Mouse (Mus musculus): ENCODE measurements around the gene Axl.
A peak's percentile ranks its signal among the peaks of the same experiment; 100 is the strongest.
"Not testable (repeated sequence)": the region's sequence is repeated elsewhere in the genome, so short reads cannot be mapped to it uniquely, and the experiment has no call there.

Axl gene

GRCm38 (mm10) chr7:25794775-25795174, 6.3 kb upstream of the Axl start:
- DNase-seq (ENCODE audit: low read depth, low spot score), result no peak

GRCm38 (mm10) chr7:25793679-25794078, 5.2 kb upstream of the Axl start:
- DNase-seq (ENCODE audit: low read depth, low spot score), result no peak

- DNase-seq (ENCODE audit: low read depth, low spot score), result not testable (repeated sequence)
Observed at GRCm38 (mm10) chr7:25792966-25793365, 4.5 kb upstream of the Axl start.

GRCm38 (mm10) chr7:25790615-25791014, 2.1 kb upstream of the Axl start:
- no peak for DNase-seq (ENCODE audit: low read depth, low spot score)

GRCm38 (mm10) chr7:25789129-25789440, 580 bp upstream of the Axl start:
- DNase-seq (ENCODE audit: low read depth, low spot score), result no peak

- no peak for DNase-seq (ENCODE audit: low read depth, low spot score)
Observed at GRCm38 (mm10) chr7:25787456-25788219, 867 bp downstream of the Axl start.

GRCm38 (mm10) chr7:25786974-25787373, 1.5 kb downstream of the Axl start:
- DNase-seq (ENCODE audit: low read depth, low spot score), result no peak

GRCm38 (mm10) chr7:25785752-25786151, 2.8 kb downstream of the Axl start:
- no peak for DNase-seq (ENCODE audit: low read depth, low spot score)

GRCm38 (mm10) chr7:25784808-25785207, 3.7 kb downstream of the Axl start:
- no peak for DNase-seq (ENCODE audit: low read depth, low spot score)

GRCm38 (mm10) chr7:25783746-25784145, 4.8 kb downstream of the Axl start:
- no peak for DNase-seq (ENCODE audit: low read depth, low spot score)

GRCm38 (mm10) chr7:25782744-25783143, 5.8 kb downstream of the Axl start:
- DNase-seq (ENCODE audit: low read depth, low spot score), result no peak

GRCm38 (mm10) chr7:25781937-25782610, 6.4 kb downstream of the Axl start:
- no peak for DNase-seq (ENCODE audit: low read depth, low spot score)

- DNase-seq (ENCODE audit: low read depth, low spot score), result peak; percentile 34
Observed at GRCm38 (mm10) chr7:25781321-25781936, 7.1 kb downstream of the Axl start.

GRCm38 (mm10) chr7:25780753-25781152, 7.8 kb downstream of the Axl start:
- no peak for DNase-seq (ENCODE audit: low read depth, low spot score)

- no peak for DNase-seq (ENCODE audit: low read depth, low spot score)
Observed at GRCm38 (mm10) chr7:25780021-25780420, 8.5 kb downstream of the Axl start.

GRCm38 (mm10) chr7:25768229-25768628, 20.3 kb downstream of the Axl start:
- DNase-seq (ENCODE audit: low read depth, low spot score), result no peak

GRCm38 (mm10) chr7:25766108-25766507, 22.4 kb downstream of the Axl start:
- DNase-seq (ENCODE audit: low read depth, low spot score), result no peak

GRCm38 (mm10) chr7:25764221-25764620, 24.3 kb downstream of the Axl start:
- no peak for DNase-seq (ENCODE audit: low read depth, low spot score)

GRCm38 (mm10) chr7:25763678-25764077, 24.8 kb downstream of the Axl start:
- DNase-seq (ENCODE audit: low read depth, low spot score), result no peak

- no peak for DNase-seq (ENCODE audit: low read depth, low spot score)
Observed at GRCm38 (mm10) chr7:25761354-25761753, 27.2 kb downstream of the Axl start.

- peak; percentile 67 for DNase-seq (ENCODE audit: low read depth, low spot score)
Observed at GRCm38 (mm10) chr7:25756011-25756410, 32.5 kb downstream of the Axl start.

- DNase-seq (ENCODE audit: low read depth, low spot score), result no peak
Observed at GRCm38 (mm10) chr7:25755468-25755833, 33.1 kb downstream of the Axl start.
